Mouse (Mus musculus) CH12.LX (cell line): Measurements from ENCODE around the gene Olfr508.

ENCODE experiments used
- BHLHE40 ChIP-seq: IDR thresholded peaks from 2 replicates; pipeline ENCODE4 v1.6.1; 2011; ENCODE audit warnings: mild to moderate bottlenecking, low read depth, low read length, improper control_type of control experiment
- CTCF ChIP-seq, 2 experiments: IDR thresholded peaks in 1 of 2; conservative IDR thresholded peaks in 1 of 2; 2 replicates each; pipeline ENCODE4 v1.5.1; 2011 to 2012; ENCODE audit warnings: low read depth in 2 of 2, low read length in 2 of 2, improper control_type of control experiment in 1 of 2, inconsistent platforms in 1 of 2, mild to moderate bottlenecking in 1 of 2, moderate library complexity in 1 of 2
- E2F4 ChIP-seq: IDR thresholded peaks from 2 replicates; pipeline ENCODE4 v1.6.1; 2011; ENCODE audit warnings: low read depth, low read length, improper control_type of control experiment; ENCODE audit not compliant: insufficient replicate concordance
- EP300 ChIP-seq: IDR thresholded peaks from 2 replicates; pipeline ENCODE4 v1.6.1; 2011; ENCODE audit warnings: low read length, improper control_type of control experiment
- ETS1 ChIP-seq: conservative IDR thresholded peaks from 2 replicates; pipeline ENCODE4 v1.6.1; 2012; ENCODE audit warnings: low read depth, mild to moderate bottlenecking, inconsistent platforms, low read length, improper control_type of control experiment, moderate library complexity
- GABPA ChIP-seq: IDR thresholded peaks from 2 replicates; pipeline ENCODE4 v1.6.1; 2012; ENCODE audit warnings: low read depth, low read length, improper control_type of control experiment, inconsistent platforms; ENCODE audit not compliant: insufficient replicate concordance
- KAT2A ChIP-seq: IDR thresholded peaks from 2 replicates; pipeline ENCODE4 v1.6.1; 2012; ENCODE audit warnings: low read length, improper control_type of control experiment, inconsistent platforms; ENCODE audit not compliant: insufficient replicate concordance
- MAFK ChIP-seq: IDR thresholded peaks from 2 replicates; pipeline ENCODE4 v1.6.1; 2011; ENCODE audit warnings: low read length, improper control_type of control experiment; ENCODE audit not compliant: insufficient replicate concordance
- POLR2A ChIP-seq: IDR thresholded peaks from 2 replicates; pipeline ENCODE4 v1.6.1; 2011; ENCODE audit warnings: low read depth, mild to moderate bottlenecking, improper control_type of control experiment, low read length
- SMC3 ChIP-seq: IDR thresholded peaks from 2 replicates; pipeline ENCODE4 v1.6.1; 2011; ENCODE audit warnings: low read depth, low read length, improper control_type of control experiment
- TCF12 ChIP-seq: IDR thresholded peaks from 2 replicates; pipeline ENCODE4 v1.6.1; 2014; ENCODE audit warnings: low read depth, mild to moderate bottlenecking, inconsistent platforms, low read length, improper control_type of control experiment
- USF1 ChIP-seq: IDR thresholded peaks from 2 replicates; pipeline ENCODE4 v1.6.1; 2014; ENCODE audit warnings: low read depth, mild to moderate bottlenecking, inconsistent platforms, low read length, improper control_type of control experiment

DNA sequence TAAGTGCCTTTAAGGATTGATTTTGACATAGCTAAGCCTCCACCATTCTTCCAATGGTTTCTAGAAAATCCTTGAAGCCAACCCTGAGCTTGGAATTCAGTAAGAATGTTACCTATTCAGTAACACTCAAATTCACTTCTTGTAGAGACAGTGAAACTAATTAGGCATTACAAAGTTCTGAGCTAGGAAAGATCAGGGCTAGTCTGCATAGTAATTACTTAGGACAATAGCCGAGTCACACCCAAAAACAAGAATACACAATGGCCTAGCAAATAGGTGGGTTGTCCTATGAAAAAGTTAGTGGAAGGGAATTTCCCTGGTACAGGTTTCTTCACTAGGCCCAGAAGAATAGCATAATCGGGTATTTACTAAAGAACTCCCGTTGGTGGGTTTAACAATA, 32.6 kb downstream of the Olfr508 start:
- TF ChIP-seq KAT2A (no peak), TCF12 (no peak), CTCF (conservative IDR thresholded peaks at IDR 0.05 in 1 of 2, IDR thresholded peaks at IDR 0.05 in 1 of 2; ENCODE audit: low read depth in 2 of 2, low read length in 2 of 2) (no peak), USF1 (no peak), E2F4 (no peak), POLR2A (no peak), GABPA (no peak), ETS1 (no peak), MAFK (no peak), BHLHE40 (no peak), SMC3 (no peak), EP300 (no peak)
